Mouse (Mus musculus) gastrocnemius, postnatal 10 days (tissue): ENCODE measurements around the gene R3hcc1l. TPM values are rescaled to one million over a fixed set of nuclear protein-coding genes. Genes with fewer than 3 reads are reported as not detected.

Experiments used
- DNase-seq: peaks from one replicate; pipeline ENCODE4 v3.0.0; 2021; ENCODE audit warnings: mixed read lengths
- total RNA-seq, 2 experiments: library from RNA; stranded (reverse); gene quantifications; 2 replicates each; pipeline ENCODE4 v1.2.3; 2021

R3hcc1l gene
- total RNA-seq, 2 experiments from 2014 or later, result 12.3 to 13.7 TPM

DNA sequence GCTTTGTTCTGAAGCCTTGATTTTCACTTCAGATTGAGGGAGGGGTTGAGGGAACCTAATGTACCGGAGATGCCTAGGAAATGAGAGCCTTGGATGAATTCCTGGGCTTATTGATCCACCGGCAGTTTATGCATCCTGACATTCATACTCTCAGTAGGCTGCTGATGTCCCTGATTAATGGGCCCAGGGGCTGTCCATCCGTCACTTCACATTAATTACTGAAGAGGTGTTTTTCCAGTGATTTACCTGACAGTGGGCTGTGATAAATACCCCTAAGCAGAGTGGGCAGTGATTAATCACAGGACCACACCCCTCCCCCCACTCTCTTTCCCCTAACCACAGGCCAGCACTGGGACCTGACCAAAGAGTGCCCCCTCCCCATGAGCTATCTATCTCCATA lies 22.1 kb downstream of the R3hcc1l start:
- no peak for DNase-seq

DNA sequence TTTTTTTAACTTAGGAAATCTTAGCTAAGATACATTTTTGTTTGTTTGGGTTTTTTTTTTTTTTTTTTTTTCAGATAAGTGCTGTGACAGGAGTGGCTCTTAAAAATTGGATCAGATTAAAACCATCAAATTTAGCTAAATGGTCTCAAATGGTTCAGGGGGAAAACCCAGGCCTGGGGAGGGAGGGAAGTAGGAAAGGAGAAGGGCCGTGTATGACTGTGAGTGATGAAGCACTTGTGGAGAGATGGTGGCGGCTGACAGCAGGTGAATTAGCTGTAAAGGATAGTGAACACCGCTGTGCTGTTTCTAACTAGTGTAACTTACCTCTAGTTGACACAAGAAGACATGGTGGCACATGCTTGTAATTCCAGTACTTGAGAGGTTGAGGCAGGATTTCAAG lies 40.1 kb downstream of the R3hcc1l start:
- DNase-seq, result no peak

DNA sequence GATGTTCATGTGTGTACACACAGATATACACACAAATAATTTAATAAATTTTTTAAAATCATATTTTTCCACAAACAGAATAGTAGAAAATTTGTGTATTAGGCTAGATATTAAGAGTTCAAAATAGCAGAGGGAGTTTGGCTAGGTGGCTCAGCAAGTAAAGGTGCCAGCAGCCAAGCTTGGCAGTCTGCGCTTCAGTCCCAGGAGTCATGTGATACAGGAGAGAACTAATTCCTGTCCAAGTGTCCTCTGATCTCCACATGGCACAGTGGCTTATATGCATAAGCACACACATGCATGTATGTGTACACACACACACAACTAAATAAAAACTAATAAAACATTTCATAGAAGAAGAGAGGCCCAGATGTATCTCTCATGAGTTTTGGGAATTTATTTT lies 43.4 kb downstream of the R3hcc1l start:
- DNase-seq, result no peak

DNA sequence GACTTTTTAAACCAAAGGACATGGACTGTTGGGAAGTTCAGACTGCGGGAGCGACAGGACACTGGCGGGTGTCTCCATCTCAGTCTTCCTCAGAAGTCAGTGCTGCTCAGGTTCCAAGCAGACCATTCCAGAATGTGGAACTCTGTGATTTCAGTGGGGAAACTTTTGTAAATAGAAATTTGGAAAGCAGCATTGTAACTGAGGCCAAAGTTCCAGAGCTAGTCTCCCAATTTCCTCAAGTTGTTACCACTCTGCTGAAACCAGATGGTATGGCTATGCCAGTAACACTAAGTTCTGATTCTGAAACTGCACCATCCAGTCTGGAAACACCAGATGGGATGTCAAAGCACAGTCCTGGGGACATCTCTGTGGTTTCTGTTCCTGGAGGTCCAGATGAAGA lies 44.4 kb downstream of the R3hcc1l start:
- no peak for DNase-seq

DNA sequence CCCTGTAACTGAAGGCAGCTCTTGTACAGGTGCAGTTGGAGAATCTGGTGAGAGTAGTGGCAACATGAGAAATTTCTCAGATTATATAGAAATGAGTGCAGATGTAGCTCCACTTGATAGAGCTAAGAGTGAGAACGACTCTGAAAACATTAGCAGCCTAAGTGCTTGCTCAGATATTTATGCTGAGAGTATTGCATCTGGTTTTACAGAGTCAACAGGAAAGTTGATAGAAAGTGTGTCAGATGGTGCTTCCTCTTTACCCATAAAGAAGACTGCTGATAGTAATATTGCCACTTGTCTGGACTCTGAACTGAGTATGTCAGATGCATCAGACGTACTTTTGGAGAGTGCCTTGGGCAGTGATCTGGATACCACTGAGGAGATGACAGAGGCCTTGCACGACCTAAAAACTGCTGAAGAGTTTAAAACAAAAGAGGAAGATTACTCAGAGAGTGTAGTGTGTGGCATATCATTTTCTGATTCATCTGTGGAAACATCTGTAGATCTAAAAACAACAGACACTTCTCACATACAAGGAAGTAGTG lies 45.2 kb downstream of the R3hcc1l start:
- DNase-seq, result no peak

DNA sequence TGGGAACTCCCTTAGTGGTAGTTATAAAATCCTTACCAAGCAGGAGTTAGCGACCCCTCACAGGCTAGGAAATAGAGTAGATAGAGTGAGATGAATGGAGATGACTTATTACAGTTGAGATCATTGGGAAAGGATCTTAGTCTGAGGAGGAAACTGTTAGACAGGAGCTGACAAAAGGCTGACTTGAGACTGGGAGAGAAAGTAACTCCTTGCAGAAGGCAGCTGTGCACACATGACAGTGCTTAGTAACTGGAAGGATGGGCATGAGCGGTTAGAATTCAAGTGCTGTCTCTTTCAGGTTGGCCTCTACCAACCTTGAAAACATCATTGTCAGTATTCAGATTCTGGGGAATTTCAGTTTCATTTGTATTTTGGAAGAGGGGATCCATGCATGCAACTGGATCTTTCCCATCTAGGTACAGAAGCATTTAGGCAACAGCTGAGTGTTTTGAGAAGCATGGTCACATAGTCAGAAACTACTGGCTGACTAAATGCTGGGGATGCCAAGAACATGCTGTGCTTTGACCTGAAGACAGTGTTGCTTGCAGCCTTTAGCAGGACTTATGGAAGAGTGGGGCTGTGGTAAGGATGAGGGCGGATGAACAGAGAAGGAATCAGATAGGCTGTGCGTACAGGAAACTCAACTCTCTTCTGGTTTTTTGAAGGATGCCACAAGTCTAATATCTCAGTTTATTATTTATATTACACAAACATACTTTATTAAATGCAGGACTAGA lies 47.9 kb downstream of the R3hcc1l start:
- no peak for DNase-seq

DNA sequence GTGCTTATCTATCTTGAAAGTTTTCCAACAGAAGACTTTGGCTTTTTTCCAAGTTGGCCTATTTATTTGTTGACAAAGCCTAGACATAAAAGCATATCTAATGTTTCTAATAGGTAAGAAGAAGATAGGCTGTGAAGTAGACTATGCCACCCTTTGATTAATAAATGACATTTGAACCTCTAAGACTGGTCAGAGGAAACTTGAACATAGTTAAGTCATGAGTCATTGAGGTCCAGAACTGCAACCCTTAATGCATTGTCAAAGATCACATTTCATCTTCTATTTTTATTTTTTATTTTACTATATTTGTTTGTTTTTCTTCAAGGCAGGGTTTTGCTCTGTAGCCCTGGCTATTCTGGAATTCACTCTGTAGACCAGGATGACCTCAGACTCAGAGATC lies 48.5 kb downstream of the R3hcc1l start:
- no peak for DNase-seq

DNA sequence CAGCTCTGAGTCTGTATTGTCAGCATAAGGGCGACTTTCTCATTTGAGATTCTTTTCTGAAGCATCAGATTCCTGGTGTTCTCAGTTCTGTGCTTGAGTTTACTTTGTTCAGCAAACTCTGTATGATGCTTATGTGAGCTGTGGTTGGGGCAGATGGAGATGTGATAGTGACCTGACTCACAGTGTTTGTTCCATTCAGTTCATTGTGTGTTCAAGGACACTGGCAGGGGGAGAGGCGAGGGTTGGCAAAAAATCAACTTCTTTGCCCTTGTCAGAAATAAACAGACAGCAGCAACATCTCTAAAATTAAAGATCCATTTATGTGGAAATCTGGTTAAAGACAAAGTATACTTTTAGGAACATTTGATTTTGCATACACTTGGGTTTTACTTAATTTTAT lies 50.5 kb downstream of the R3hcc1l start:
- no peak for DNase-seq

DNA sequence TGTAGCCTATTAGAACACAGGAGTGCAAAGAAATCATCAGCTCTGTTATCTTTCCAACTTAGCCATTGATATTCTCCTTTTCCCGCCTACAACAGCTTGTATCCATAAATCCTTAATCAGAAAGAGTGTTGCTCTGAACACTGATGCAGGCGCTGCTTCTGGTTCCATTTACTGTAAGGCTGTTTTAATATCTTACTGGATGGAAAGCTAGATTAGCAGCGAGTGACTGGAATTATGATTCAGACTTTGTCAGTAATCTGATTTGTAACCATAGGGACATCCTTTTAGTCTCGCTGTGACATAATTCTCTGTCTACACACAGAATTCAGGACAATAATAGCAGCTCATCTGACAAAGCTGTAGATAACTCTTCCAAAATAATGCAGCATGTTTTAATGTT lies 52.7 kb downstream of the R3hcc1l start:
- DNase-seq, result no peak

DNA sequence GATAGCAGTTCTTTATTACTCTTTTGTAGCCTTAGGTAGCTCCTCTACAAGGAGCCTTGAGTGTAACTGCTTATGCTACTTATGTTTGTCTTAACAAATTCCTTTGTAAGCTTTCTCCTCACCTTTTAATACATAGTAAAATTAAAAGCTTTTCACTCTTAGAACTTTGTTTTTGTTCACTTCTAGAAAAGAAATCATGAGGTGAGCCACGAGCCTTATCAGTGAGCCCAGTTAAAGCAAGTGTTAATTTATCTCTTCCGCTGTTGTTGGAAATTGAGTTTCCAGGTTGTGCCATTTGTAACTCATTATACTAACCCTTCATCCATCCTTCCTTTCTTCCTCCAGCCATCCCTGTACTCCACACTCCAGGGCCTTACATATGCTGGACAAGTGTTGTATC lies 56.8 kb downstream of the R3hcc1l start:
- DNase-seq, result no peak

DNA sequence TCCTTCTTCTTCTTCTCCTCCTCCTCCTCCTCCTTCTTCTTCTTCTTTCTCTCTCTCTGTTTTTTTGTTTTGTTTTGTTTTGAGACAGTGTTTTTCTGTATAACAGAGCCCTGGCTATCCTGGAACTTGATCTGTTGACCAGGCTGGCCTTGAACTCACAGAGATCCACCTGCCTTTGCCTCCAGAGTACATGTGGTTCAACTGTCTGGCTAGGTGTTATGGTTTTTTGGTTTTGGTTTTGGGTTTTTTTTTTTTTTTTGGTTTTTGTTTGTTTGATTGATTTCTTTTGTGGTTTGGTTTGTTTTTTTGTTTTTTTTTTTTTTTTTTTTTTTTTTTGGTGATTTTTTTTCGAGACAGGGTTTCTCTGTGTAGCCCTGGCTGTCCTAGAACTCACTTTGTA lies 58.3 kb downstream of the R3hcc1l start:
- DNase-seq, result no peak

DNA sequence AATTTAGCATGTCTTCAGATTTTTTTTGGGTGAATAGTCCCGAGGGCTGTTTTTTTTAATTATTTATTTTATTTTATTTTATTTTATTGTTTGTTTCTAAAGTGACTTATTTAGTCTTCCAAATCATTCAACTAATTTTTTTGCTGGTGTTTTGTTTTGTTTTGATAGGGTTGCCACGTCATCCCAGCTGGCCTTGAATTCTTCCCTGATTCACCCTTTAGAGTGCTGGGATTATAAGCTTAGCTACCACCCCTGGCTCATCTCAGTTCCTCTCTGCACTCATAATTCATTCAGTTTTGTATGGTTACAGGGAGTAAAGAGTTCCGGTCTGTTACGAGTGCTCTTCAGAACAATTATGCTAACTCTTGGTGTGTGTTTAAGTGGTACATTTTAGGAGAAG lies 60.1 kb downstream of the R3hcc1l start:
- DNase-seq, result no peak

DNA sequence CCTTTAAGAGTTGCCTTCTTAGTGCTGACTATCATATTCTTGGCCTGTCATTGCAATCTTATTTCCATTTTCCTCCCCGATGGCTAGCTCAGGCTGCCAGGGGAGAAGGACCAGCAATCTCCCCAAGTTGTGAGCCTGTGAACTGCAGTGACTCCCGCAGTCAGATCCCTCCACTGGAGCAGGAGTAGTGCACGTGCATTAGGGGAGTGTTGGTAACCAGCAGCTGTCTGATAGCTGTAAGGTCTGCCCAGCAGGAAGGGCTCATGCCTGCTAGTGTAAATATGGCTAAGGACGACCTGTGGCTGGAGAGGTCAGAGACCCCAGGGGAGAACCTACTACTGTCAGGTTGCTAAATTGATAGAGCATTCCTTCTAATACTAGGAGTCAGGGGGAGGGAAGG lies 62.1 kb downstream of the R3hcc1l start:
- no peak for DNase-seq

DNA sequence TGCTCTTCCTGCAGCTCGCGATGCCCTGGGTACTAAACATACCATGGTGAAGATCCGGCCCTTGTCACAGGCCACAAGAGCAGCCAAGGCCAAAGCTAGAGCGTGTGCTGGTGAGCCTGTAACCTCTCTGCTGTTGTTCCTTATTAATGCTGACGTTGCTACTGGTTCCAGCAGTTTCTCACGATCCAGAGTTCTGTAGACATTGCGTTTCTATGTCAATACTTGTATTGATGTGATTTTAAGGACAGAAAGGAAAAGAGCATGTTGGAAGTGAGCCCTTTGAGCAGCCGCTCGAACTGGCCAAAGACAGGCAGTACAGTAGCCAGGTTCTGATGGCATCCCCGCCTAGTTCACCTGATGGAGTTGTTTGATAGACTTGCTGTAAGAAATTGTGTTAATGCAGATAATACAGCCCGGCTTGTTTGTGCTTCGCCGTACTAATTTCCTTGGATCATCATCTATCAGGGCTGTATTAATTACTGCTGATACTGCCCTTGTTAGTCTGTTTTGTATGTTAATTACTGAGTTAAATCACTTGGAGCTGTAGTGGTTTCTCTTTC lies 64.3 kb downstream of the R3hcc1l start:
- no peak for DNase-seq

DNA sequence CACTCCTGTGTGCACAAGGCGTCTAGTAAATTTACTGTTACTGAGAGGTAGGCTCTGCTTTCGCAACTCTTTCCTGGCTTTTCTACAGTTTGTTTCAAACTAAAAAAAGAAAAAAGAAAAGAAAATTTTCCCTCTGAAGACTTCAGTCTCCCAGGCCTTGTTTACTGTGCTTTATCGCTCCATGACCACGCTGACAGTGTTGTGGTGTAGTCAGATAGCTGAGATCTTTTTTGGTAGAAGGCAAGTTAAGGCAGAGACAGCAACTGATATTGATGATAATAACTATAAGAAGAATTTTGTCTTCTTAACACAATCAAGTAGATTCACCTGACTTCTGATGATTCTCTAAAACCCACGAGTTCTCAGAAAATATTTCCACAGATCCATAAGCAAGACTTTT lies 65.1 kb downstream of the R3hcc1l start:
- no peak for DNase-seq

DNA sequence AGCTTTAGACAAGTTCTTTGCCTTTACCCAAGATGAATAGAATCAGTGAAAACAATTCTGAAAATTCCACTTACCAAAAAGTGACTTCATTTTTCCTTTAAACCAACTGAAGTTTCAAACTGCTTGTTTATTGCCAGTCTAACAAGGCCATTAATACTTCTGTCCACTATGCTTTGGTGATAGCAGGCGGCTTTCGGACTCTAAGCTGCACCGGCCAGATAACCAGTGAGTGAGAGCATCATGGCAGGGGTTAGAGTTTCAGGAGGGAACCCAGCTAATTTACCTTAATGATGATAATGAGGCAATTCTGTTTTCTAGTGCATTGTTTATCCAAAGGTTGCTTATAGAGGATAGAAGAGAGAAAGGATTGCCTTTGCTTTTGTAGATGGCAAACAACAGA lies 65.6 kb downstream of the R3hcc1l start:
- no peak for DNase-seq

DNA sequence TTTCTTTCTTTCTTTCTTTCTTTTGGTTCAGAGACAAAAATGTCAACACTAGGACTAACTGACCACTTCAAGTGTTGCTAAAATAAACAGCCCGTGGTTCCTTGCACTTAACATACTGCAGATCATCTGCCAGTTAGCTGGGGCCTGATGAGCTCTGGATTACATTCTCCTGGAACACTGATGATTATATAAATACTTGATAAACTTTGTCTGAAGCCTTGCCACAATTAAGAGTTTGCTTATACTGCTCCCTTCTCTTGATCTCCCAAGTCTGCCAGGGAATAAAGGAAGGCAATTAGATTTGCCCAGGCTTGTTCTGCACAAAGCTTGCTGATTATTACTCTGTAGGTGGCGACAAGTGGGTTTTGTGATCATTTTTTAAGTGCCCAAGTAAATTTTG lies 69.1 kb downstream of the R3hcc1l start:
- no peak for DNase-seq

DNA sequence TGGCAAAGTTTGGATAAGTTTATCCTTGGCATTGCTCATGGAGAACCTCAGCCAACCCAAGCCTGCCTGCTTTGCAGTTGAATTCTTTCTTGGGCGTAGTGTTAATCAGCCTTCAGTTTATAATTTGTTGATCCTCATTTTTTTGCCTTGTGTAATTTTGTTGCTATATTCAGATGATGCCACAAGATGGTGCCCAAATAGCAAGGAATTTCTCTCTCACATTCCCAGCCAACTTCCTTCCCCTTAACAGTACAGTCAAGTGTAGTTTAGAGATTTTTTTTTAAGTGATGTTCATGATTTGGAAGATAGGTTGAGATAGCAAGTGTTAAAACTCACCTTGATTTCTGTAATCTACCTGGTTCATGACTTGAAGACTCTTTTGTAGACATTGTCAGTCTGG lies 70.7 kb downstream of the R3hcc1l start:
- DNase-seq, result no peak

DNA sequence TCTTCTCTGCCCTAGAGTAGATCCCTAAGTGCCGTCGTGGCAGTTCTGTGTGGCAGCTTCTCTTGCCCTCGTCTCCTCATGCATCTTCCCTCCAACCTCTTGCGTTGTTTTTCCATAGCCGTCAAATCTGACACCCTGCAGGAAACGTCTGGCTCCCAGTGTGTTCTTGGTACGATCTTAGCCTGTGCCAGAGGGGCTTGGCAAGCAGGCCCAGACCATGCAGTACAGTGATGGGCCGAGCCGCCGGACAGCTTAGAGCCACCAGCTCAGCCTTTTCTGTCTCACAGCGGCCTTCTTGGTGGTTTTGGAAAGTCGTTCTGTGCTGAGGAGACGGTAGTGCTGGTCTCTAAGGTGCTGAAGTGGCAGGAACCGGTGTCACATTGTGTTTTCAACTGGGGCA lies 73.0 kb downstream of the R3hcc1l start:
- no peak for DNase-seq

DNA sequence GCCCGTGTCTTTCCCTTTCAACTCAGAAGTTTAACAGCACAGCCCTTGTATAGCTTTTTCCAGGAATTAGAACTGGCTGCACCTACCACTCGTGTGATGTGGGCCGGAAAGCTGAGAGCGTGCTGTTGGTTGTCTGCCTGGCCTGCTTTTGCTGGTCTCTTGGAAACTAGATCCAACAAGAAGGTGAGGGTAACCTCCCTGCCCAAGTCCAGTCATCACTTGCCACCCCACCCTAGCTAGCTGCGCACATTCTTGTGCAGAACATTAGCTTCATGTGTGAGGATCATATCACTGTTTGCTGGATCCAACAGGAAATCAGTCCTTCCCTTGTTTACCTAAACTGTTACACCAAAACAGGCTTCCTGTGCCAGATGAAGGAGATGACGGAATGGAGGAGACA lies 74.9 kb downstream of the R3hcc1l start:
- no peak for DNase-seq

DNA sequence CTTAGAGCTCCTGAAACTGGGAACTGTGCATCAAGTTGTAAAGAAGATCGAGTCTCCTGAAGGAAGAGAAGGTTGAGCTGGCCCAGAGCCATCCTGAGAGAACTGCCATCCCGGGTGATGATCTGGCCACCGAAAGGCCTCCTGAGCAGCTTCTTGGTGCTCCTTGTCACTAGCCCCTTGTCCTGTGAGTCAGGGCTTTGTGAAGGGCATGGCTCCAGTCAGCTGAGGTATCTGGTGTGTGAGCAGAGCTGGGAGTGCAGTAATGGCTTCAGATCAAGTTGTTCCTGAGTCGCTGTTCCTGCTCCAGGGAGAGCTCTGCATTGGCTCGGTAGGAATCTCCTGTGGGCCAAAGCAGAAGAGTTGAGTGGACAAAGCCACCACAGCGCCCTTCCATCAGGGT lies 76.5 kb downstream of the R3hcc1l start:
- DNase-seq, result no peak

DNA sequence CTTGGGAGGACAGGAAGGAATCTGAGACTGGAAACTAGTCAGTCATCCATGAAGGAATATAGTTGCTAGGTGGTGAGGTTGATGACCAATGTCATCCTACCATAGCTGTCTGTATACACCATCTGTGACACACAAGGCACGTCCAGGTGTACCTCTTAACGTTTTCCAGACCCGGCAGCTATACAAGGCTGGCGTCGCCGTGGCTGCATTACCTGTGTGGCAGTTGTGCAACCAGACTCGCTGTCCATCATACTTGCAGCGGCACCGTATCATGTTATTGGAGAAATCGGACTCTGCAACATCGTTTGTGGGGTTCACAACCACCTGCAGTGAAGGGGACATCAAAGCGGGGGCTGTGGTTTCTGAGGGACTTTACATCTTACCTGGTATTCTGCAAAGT lies 78.7 kb downstream of the R3hcc1l start:
- no peak for DNase-seq

DNA sequence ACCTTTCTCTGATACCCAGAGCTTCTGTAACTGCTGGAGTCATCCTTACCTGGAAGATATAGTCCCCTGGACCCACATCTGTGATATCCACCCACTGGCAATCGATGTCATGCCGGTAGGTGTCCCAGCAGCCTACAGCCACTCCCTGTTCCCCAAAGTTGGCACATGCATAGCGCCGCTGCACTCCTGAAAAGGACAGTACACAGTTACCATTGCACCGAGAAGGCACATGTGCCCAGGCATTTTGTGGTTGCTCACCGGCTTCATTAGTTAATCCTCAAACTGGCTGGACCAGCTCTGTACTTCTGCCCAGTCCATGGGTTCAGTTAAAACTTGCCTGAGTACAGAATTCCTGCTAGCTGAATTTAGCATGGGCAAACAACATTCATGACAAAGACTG lies 79.3 kb downstream of the R3hcc1l start:
- DNase-seq, result no peak

DNA sequence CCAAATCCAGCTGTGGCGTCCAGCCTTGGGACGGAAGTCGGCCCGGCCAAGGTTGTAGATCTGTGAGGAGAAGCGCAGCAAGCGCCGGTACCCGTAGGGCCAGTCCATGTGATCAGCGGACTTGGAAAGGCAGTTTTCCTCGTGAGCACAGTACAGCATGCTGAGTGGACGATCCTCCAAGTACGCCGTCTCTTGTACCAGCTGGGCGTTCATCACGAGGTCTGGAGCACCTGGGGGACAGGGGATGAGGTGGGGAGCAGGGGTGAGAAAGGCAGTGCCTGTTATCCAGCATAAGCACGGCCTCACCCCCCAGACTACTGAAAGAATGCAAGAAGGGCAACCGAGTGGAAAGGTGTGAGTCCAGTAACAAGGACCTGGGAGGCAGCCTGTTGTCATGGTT lies 81.3 kb downstream of the R3hcc1l start:
- no peak for DNase-seq
